Mouse (Mus musculus) urinary bladder, postnatal 25 days (tissue): ENCODE data around the gene Mlh1.

Source experiments
- DNase-seq: peaks from one replicate; pipeline ENCODE4 v3.0.0; 2022; ENCODE audit warnings: low spot score

Mlh1 gene

GRCm38 (mm10) chr9:111213501-111213900 is 58.1 kb downstream of the Mlh1 start:
- no peak for DNase-seq

GRCm38 (mm10) chr9:111211122-111212041 is 60.2 kb downstream of the Mlh1 start:
- DNase-seq = no peak

GRCm38 (mm10) chr9:111210412-111210811 is 61.2 kb downstream of the Mlh1 start:
- DNase-seq = no peak

- no peak for DNase-seq
Measured at GRCm38 (mm10) chr9:111209158-111209699, 62.4 kb downstream of the Mlh1 start.

GRCm38 (mm10) chr9:111208185-111208584 is 63.4 kb downstream of the Mlh1 start:
- DNase-seq = no peak

GRCm38 (mm10) chr9:111207683-111208082 is 63.9 kb downstream of the Mlh1 start:
- DNase-seq = no peak

GRCm38 (mm10) chr9:111204601-111205375 is 66.8 kb downstream of the Mlh1 start:
- DNase-seq = no peak

- no peak for DNase-seq
Measured at GRCm38 (mm10) chr9:111200208-111200607, 71.4 kb downstream of the Mlh1 start.

GRCm38 (mm10) chr9:111198332-111198731 is 73.3 kb downstream of the Mlh1 start:
- no peak for DNase-seq

- DNase-seq = no peak
Measured at GRCm38 (mm10) chr9:111197712-111198111, 73.9 kb downstream of the Mlh1 start.

GRCm38 (mm10) chr9:111197116-111197515 is 74.5 kb downstream of the Mlh1 start:
- no peak for DNase-seq

- no peak for DNase-seq
Measured at GRCm38 (mm10) chr9:111193211-111193610, 78.4 kb downstream of the Mlh1 start.

GRCm38 (mm10) chr9:111188731-111189130 is 82.9 kb downstream of the Mlh1 start:
- DNase-seq = no peak

- no peak for DNase-seq
Measured at GRCm38 (mm10) chr9:111186861-111187260, 84.7 kb downstream of the Mlh1 start.

GRCm38 (mm10) chr9:111184929-111185328 is 86.7 kb downstream of the Mlh1 start:
- DNase-seq = no peak

- DNase-seq = no peak
Measured at GRCm38 (mm10) chr9:111182176-111182575, 89.4 kb downstream of the Mlh1 start.

- DNase-seq = no peak
Measured at GRCm38 (mm10) chr9:111178971-111179370, 92.6 kb downstream of the Mlh1 start.
